Mouse (Mus musculus) brain, adult 2 months (tissue): ENCODE measurements around the gene Gtf2h4.

Experiments used
- DNase-seq: peaks from one replicate; pipeline ENCODE4 v3.0.0; 2011; ENCODE audit warnings: low read depth, low spot score

Gene Gtf2h4

DNA sequence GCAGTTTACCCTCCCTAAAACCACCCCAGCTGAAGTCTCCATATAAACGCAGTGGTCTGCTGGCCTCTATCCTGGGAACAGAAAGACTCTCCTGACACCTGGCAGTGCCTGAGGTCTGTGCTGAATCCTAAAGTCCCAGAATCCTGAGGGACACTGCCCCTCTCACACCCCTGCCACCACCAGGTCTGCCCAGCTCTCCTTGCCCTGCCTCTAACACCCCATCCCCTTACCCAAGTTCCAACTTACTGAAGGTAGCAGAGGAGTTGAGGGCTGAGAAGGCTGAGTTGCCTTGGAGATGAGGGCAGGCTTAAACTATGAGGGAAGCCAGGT is 23.9 kb upstream of the Gtf2h4 start:
- no peak for DNase-seq

DNA sequence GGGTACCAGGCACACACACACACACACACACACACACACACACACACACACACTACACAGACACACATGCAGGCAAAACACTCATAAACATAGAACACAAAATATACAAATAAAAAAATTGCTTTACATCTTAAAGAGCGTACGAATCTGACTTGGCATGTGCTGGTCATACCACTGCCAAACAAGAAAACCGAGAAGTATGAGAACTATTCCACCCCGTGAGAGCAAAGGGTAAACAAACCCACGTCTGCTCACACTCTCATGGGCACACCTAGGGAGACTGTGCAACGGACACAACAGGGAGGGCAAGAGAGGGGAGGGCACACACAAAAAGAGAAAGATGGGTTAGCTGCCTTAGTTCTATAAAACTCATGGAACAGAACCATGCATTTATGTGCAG is 23.2 kb upstream of the Gtf2h4 start:
- no peak for DNase-seq

DNA sequence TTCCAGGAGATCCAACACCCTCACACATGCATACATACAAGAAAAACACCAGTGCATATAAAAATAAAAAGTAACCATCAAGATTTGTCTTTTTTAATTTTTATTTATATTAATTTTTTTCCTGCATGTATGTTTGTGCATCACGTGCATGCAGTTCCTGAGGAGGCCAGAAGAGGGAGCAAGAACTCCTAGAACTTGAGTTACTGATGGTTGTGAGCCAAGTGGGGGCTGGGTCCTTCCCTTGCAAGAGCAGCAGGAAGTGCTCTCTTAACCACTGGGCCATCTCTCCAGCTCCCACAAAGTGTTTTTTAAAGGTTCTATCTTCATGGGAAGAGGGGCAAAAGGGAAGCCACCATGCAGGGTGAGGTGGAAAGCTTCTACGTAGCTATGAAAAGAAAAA is 21.8 kb upstream of the Gtf2h4 start:
- DNase-seq: peak; percentile 65

DNA sequence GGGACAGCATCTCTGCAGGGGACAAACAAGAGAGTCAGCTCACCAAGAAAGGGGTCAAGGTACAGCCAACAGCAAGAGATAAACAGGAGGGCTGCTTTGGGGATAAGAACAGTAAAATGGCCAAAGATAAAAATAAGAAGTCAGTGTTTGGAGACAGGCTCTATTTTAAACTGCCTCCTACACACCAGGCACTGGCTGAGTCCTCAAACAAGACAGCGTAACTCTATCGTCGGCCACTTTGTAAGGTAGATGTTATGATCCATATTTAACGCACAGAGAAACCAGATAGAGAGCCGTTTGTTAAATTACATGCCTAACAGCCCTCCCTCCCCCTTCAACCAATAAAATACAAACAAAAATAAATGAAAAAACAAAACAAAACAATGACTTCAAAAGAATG is 20.4 kb upstream of the Gtf2h4 start:
- peak; percentile 58 for DNase-seq

DNA sequence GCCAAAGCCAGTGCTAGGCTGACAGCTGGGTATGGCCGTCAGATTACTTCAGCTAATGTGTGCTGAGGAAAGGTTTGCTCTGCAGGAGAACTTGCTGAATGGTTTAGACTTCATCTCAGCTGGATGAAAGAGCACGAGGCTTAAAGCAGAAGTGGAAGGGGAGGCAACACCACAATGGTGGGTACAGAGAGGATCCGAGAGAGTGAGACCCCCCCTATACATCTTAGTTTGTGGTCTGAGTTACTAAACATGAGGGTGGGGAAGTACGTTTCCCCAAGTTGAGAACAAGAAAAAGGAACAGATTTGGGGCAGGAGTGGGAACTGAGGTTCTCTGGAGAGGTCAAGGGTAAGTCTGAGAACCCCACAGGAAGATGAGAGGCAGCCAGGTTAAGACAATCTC is 18.8 kb upstream of the Gtf2h4 start:
- no peak for DNase-seq

DNA sequence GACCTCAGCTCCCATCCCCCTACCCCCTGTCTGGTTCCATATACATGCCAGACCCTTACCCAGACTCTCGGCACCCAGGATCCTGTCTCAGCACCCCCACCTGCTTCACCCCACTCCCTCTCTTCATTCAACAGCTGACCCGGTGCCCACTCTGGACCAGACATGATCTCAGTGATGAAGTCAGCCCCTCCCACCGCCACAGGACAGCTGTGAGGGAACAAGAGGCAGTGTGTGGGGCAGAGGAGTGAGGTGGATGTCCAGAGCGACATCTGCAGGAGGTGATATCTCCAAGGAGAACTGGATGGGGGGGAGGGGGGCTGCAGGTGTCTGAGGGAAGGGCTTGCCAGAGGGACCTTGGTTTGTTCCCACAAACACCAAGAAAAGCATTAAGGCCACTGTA is 18.3 kb upstream of the Gtf2h4 start:
- DNase-seq: peak; percentile 66

DNA sequence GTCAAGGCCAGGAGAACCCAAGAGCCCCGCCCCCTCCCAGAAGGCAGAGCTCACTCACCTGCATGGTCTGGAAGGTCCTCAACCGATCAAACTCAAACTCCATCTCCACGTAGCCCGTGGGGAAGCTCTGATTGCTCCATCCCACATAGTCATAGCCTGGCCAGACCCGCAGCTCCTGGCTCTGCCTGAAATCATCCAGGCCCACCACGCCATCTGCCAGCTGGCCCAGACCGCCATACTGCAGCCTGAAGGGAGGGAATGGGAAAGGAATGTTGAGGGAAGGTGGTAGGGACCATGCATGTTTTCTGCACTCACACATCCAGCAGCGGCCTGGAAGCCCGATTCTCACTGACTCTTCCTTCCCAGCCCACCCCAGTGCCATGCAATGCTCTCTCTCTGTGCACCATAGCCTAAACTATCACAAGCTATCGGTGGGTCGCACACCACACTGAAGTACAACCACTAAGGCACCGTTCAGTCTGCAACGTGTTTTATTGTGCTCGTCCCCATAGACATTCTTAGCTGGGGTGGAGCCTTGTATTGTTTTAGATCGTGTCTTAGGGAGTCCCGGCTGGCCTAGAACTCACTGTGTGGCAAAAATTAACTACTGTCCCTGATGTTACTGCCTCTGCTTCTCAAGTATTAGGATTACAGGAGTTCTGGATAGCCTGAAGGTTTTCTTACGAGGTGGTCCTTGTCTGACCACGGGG is 16.6 kb upstream of the Gtf2h4 start:
- no peak for DNase-seq

DNA sequence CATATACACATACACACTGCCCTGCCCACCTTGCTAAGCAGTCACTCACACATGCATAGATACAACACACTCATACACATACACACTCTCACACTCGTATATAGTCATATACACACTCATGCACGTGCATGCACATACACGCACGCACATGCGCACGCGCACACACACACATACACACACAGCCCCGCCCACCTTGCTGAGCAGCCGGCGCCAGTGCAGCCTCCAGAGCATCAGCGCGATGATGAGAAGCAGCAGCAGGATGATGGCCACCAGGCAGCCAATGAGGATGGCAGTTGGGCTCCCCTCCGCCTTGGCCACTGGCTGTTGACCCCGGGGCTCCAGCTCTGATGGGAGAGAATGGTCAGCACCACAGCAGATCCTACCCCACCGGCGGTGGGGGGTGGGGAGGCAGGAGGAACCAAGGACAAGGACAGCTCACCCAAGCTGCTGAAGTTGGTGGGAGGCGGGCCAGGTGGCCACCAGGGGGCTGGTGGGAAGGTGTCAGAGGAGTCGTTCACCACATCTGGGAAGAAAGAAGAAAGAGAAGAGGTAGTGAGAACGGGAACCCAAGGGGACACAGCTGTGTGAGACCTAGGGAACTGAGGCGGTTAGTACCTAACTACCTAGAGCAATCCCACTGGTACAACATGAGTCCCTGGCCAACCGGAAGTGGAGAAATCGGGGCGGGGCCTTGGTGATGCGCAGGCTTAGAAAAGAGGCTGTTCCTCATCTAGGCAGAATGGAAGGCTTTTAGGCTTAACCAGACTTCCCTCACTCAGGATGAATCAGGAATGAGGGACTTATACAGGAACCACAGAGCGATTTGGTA is 15.0 kb upstream of the Gtf2h4 start:
- DNase-seq: no peak

DNA sequence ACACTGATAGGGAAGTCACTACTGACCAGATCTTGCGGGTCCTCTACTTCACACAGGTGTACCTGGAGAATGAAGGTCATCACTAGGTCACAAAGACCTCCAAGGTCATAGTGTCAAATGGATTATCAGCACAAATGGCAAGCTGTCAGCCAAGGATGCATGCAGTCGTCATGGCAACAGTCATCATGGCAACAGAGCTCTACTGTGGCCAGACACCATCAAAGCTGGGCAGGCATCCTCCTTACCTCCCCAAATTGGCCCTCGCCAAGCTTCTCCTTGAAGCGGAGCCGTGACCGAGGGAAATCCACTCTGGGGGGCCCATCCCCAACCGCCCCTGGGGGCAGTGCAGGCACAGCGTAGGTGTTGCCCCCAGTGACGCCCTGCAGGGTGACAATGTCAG is 11.5 kb upstream of the Gtf2h4 start:
- DNase-seq: peak; percentile 31

DNA sequence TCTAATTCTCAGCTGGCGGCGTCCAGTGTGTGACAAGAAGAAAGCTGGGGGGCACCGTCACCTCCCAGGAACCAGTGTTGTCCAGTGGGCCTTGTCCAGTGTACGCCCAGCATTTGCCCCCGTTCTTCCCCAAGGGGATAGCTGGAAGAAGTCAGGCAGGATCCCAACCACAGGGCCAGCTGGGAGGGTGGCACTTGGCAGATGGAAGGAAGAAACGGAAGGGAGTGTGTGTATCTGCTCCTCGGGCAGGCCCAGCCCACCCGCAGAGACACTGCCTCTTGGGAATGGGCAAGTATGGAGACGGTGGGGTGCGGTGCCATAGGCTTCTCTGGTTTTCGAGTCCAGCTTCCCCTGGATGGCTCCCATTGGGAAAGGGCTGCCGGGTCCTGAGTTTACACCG is 8.4 kb upstream of the Gtf2h4 start:
- DNase-seq: no peak

DNA sequence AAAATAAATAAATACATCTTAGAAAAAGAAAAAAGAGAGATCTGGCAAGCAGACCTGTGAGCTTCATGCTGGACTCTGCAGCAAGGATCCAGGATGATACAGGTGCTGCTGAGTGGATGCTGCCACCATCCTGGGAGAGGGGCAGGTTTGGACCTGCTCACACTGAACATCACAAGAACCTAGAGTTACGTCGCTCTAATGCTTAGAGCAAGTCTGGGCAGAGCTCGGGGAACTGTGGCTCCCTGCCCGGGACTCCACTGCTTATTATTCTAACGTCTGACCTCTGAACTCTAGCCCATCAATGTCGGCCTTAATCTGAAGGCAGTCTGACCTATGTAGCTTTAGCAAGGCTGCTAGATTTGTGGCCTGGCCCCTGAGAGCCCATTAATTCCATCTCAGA is 7.1 kb upstream of the Gtf2h4 start:
- no peak for DNase-seq

DNA sequence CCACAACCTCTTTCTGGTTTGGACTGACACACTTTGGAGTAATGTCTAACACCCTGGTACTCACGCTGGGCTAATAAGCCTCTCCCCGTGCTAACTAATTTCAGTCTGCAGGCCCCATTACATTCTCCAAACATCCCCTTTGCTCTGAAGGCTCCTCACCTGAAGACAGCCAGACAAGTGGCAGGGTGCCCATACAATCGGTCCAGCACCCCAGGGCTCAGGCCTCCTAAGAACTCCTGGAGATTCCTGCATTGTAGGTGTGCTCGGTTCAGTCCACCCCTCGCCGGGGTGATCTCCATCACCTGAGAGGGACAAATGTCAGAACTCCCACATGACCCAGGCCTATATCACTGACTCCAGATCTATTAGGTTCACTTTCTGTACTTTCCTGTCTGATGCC is 1.0 kb downstream of the Gtf2h4 start:
- DNase-seq: no peak

DNA sequence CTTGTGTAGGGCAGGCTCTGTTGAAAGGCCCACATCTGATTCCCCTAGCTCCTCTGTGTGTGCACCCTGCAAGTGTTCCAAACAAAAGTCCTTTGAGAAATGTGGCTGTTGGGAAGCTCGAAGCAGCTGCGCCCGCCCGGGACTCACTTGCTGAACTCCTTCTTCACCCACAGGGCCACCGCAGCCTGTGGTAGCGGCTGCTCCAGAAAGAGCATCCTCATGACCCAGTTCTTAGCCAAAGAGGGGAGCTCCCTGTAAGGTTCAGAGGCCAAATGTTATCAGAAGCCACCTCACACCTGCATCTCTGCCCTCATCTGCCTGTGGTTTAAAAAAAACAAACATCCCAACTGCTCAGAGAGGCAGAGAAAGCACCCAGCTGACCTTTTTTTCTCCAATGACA is 1.7 kb downstream of the Gtf2h4 start:
- DNase-seq: no peak

DNA sequence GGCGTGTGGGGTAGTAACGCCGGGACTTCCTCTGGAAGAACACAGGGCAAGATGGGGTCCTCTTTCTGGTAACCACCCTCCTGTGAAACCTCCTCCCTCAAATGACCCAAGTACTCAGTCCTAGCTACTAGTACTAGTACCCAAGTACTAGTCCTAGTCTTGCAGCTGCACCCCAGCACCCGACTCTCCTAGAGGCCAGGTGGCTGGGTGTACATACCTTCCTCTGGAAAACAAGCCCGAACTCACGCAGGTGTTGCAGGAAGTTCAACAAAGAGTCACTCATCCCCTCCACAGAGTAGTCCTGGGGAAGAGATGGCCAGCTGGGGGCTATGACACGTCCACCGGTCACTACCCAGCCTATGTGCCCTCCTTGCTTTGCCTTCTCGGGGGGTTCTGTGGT is 3.8 kb downstream of the Gtf2h4 start:
- DNase-seq: no peak

DNA sequence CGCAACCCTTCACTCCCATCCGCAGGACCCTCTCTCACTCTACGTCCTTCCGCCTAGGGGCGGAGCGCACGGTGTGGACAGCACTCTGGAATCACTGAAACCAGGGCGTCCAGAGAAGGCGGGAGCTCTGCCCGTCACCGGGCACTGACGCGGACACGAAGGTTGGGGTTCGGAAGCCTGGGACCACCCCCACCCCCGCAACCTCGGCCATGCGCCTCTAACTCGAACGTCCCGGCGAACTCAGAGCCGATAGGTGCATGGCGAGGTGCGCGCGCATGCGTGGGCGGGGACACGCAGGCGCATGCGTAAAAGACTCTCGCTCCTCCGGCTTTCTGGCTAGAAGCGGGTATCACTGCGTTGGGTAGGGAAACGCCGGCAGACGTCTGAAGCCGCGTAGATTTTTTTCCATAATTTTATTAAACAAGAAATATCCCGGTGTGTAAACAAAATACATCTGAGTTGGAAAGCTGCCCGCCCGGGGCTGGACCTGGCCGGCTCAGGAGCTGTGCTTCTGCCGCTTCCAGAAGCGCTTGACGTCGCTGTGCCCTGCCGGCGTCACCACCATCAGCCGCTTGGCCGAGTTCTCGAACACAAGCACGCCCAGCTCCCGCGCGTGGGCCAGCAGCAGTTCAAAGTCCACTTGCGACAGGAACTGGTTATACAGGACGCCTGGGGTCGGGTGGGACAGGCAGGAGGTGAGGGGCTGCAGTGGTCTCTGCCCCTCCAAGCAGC is 6.0 kb downstream of the Gtf2h4 start, which contains the start of gene Vars2:
TSS of gene Vars2 (minus strand) at position 259 of the 732 bp plus-strand sequence.
- DNase-seq: peak; percentile 97

DNA sequence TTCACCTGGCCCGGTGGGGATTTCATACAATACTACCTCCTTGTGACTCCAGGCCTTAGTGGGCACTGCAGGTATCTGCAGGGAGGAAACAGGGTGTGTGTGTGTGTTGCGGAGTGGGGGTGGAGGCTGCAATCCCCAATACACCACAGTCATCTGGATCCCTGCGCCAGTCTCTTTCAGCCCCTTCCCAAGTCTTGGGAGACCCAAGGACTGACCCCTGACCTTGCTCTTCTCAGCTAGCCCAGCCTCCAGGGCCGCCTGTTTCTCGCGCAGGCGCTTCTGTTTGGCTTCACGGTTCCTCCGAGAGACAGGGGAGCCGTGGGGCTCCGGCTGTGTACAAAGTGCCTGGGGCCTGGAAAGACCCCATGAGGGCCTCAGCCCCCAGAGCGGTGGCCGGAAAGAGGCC is 6.7 kb downstream of the Gtf2h4 start:
- DNase-seq: peak; percentile 44

DNA sequence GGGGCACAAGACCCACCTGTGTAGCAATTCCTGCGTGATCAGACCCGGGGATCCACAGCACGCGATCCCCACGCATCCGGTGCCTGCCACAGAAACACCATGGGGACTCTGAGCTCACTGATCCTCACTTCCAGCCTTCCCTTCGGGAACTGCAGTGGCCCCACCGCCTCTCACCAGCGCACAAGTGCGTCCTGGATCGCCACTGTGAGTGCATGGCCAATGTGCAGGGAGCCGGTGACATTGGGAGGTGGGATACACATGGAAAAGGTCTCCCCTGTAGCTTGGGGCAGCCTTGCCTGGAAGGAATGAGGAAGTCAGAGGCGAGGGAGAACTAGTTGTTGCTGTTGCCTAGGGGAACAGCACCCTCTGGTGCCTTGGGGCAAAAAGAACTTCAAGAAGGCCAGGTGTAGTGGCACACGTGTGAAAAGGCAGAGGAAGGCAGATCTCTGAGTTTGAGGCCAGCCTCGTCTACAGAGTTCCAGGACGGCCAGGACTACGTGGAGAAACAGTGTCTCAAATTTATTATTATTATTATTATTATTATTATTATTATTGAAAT is 7.5 kb downstream of the Gtf2h4 start:
- DNase-seq: peak; percentile 79

DNA sequence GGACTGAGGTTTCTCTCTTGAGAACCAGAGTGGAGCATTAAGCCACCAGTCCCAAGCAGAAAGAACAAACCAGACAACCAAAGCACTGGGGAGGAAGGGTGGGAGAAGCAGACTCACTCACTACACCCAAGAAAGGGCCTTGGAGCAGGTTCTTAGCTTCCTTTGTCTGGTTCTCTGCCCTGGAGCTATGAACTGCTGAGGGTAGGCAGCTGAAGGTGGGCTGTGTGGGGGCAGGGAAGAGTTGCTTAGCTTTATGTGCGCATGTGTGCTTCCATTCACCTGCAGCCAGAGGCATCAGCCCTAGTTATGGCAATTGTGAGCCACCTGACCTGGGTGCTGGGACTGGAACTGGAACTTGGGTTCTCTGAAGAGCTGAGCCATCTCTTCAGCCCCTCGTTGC is 20.5 kb downstream of the Gtf2h4 start:
- no peak for DNase-seq

DNA sequence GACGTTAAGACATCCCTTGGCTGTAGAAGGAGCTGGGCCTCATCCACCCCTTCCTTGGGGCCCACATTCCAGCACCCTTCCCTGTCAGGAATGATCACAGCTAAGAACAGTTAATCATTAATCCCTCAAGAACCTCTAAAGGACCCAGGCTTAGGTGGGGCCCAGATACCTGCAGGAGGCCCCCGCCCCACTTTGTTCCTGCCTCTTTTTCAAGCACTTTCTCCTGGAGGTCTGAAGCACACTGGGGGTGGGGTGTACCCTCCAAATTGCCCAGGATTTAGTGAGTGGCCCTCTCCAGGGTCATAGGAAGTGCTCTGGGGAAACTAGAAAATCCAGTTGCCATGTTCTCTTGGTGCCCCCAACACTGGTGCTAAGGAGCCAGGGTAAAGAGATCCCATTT is 24.1 kb downstream of the Gtf2h4 start:
- no peak for DNase-seq

DNA sequence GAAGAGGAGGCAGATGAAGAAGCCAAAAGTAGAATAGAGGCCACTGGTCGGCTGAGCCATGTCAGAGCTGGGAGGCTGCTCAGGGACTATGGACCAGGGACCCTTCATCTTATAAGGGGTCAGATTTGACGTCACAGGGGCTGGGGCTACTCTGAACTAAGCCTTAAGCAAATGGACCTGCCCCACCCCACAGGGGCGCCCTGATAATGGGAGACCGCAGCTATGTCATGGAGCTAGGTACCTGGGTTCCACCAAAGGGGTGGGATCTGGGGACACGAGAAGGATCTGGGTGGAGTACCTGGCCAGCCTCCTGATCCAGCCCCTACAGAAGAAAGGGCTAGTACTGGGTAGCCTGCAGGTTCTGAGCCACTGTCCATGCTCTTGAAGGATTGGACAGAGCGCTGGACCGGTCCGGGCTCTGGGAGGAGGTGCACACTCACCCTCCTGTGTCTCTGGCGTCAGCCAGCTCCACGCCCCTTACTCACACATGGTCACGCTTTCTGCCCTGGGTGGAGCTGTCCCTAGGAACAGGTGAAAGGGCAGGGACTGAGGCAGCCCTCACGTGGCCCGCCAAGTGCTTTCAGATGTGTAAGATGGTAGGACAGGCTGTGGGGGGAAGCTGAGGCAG is 29.8 kb downstream of the Gtf2h4 start, which contains the start of gene Mucl3:
TSS of gene Mucl3 (minus strand) at position 87 of the 628 bp plus-strand sequence.
- DNase-seq: no peak

DNA sequence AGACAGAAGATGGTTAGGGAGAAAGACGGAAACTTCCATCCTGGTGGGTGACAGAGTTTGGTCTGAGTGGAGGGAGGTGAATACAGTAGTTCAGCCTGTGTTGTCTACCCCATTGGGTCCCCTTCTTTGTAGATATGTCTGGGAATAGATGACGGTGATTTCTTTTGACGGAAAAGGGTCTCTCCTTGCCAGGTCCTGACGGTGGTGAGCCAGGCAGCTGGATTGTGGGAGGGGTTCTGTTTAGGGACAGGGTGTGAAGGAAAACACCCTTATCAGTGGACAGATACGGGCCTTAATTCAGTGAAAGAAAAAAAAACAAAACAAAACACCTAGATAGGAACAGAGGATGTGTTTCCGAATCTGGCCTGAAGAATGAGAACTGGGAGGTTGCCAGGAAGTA is 34.2 kb downstream of the Gtf2h4 start:
- no peak for DNase-seq
